In the genomic region with DNA sequence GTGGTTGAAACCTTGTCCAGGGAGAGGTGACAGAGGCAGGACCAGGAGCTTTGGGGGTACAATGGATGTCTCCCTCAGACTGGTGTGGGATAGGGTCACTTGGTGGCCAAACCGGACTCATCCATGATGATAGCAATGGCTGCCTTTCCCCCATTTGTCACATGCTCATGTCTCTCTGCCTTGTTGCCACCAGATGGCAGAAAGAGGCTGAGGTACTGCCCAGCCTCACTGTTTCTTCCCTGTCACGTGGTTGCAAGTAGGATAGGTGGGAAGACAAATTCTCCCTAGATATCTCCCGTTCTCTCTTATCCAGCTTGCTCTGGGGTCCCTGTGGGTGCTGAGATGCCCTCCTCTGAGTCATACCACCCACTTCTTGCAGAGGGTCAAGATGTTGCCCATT, we compare ENCODE assay signal across 10 mouse cellular contexts. TPM values are rescaled to one million over a fixed set of nuclear protein-coding genes. Genes with fewer than 3 reads are reported as not detected.
DNase-seq lines count a peak whose midpoint lies in the region; ATAC-seq and TF ChIP-seq lines count a peak whose summit lies in the region.
"Had no signal": no experiment of that assay in that cellular context is flagged by ENCODE, and none has a peak within 500 bp of the region (broad histone marks: within the 10 kb centered on the region; RNA-seq: fewer than 3 reads in every experiment).

No protein-coding gene starts in this region.

- H3K4me2 ChIP-seq in lung, postnatal 0 days (replicated peaks; ENCODE audit: low read depth, low read length): no peak overlapping the region
- H3K4me2 ChIP-seq: hindbrain, embryonic 15.5 days; lung, embryonic 15.5 days had no signal

- no peaks in the 10 kb centered on the region; the same call in 1 of the 2 replicates for H3K4me1 ChIP-seq in cerebellum, adult 2 months (ENCODE audit: control insufficient read depth, insufficient read depth, low read length)
- H3K4me1 ChIP-seq in lung, postnatal 0 days (ENCODE audit: insufficient read depth, low read depth, low read length): peaks cover 8% of the 10 kb centered on the region; the same call in 1 of the 2 replicates
- peaks cover 3% of the 10 kb centered on the region; the same call in 1 of the 2 replicates for H3K4me1 ChIP-seq in small intestine, adult 2 months (ENCODE audit: control insufficient read depth, insufficient read depth, insufficient read length, low read length)

- WGBS in cerebellum, adult 2 months: 8% methylated on average over 3 of the region's 3 CpGs
- WGBS in lung, postnatal 0 days: 12% methylated on average over 3 of the region's 3 CpGs
- 4% methylated on average over 3 of the region's 3 CpGs for WGBS in small intestine, adult 2 months

- H3K27me3 ChIP-seq in cerebellum, adult 2 months (ENCODE audit: control insufficient read depth, insufficient read depth, low read length): no peaks in the 10 kb centered on the region
- no peaks in the 10 kb centered on the region for H3K27me3 ChIP-seq in lung, postnatal 0 days (replicated peaks; ENCODE audit: insufficient read depth, low read length)
- no peaks in the 10 kb centered on the region for H3K27me3 ChIP-seq in small intestine, adult 2 months (ENCODE audit: control insufficient read depth, insufficient read depth, low read length)
- H3K27me3 ChIP-seq: lung, embryonic 15.5 days had no signal

- TF ChIP-seq EP300 in lung, postnatal 0 days (IDR thresholded peaks at IDR 0.05): no peak

- TF ChIP-seq CTCF in cerebellum, adult 2 months (IDR thresholded peaks at IDR 0.05; ENCODE audit: borderline replicate concordance, insufficient read depth, low read depth, low read length): peak; percentile 40; the same call in 1 of the 2 replicates
- TF ChIP-seq CTCF in lung, postnatal 0 days (IDR thresholded peaks at IDR 0.05): peak; percentile 78
- peak; percentile 56; the same call in 1 of the 2 replicates for TF ChIP-seq CTCF in small intestine, adult 2 months (IDR thresholded peaks at IDR 0.05; ENCODE audit: extremely low read depth, insufficient read length, insufficient replicate concordance, low read depth, low read length)

- H3K9ac ChIP-seq in lung, postnatal 0 days (replicated peaks; ENCODE audit: low read depth): no peak overlapping the region
- H3K9ac ChIP-seq: hindbrain, embryonic 15.5 days; lung, embryonic 15.5 days had no signal

- ATAC-seq in lung, postnatal 0 days: no peak
- ATAC-seq in hematopoietic stem cell, adult 5-6 weeks (replicated peaks in 1 of 2; ENCODE audit: insufficient read depth in 1 of 2, low FRiP score in 2 of 2, low TSS enrichment in 1 of 2, low read depth in 1 of 2, poor library complexity in 2 of 2, severe bottlenecking in 2 of 2): 0 out of 4 replicates have a peak, but pooled peaks have one; percentile 6 to 27

- TF ChIP-seq POLR2A in cerebellum, adult 2 months (IDR thresholded peaks at IDR 0.05; ENCODE audit: borderline replicate concordance, insufficient read depth, low read length): no peak
- no peak for TF ChIP-seq POLR2A in small intestine, adult 2 months (IDR thresholded peaks at IDR 0.05; ENCODE audit: low read depth, low read length)

- no peaks in the 10 kb centered on the region for H3K36me3 ChIP-seq in lung, postnatal 0 days (ENCODE audit: insufficient read depth, low read length)
- no peaks in the 10 kb centered on the region for H3K36me3 ChIP-seq in small intestine, adult 2 months (ENCODE audit: control insufficient read depth, insufficient read depth, low read length)
- H3K36me3 ChIP-seq: hindbrain, embryonic 15.5 days; lung, embryonic 15.5 days had no signal

- no peaks in the 10 kb centered on the region for H3K9me3 ChIP-seq in lung, postnatal 0 days (ENCODE audit: low read length)
- H3K9me3 ChIP-seq: hindbrain, embryonic 15.5 days; lung, embryonic 15.5 days had no signal

- DNase-seq in cerebellum, adult 2 months: no peak
- DNase-seq in cerebellum, postnatal 4 days (ENCODE audit: low spot score in 2 of 2): no peak
- DNase-seq in lung, postnatal 0 days (ENCODE audit: low spot score): peak; percentile 48
- DNase-seq in lung, postnatal 10 days: no peak
- no peak for DNase-seq in layer of hippocampus, postnatal 25 days (ENCODE audit: extremely low spot score in 1 of 2, low spot score in 1 of 2)
- DNase-seq in gastrocnemius, adult 18-20 months (ENCODE audit: low spot score): no peak

- H3K4me3 ChIP-seq in cerebellum, adult 2 months (replicated peaks; ENCODE audit: insufficient read depth, low read depth, low read length): no peak overlapping the region
- no peak overlapping the region for H3K4me3 ChIP-seq in lung, postnatal 0 days (ENCODE audit: low read depth, low read length)
- no peak overlapping the region for H3K4me3 ChIP-seq in small intestine, adult 2 months (ENCODE audit: low read depth, low read length)
- H3K4me3 ChIP-seq: hindbrain, embryonic 15.5 days; lung, embryonic 15.5 days had no signal

- H3K27ac ChIP-seq in cerebellum, adult 2 months (ENCODE audit: insufficient read depth, low read length): no peak overlapping the region
- no peak overlapping the region for H3K27ac ChIP-seq in lung, postnatal 0 days (ENCODE audit: low read length)
- no peak overlapping the region for H3K27ac ChIP-seq in small intestine, adult 2 months (ENCODE audit: insufficient read depth, low read depth, low read length)
- H3K27ac ChIP-seq: hindbrain, embryonic 15.5 days; lung, embryonic 15.5 days had no signal

RNA-seq across cellular contexts. Expression of a gene that starts 4.4 kb away (rescaled TPM):
- 150 and 170 TPM in 2 replicates for polyA plus RNA-seq in cerebellum, adult 2 months (2012; rRNA removed)
- 81.5 and 106 TPM in 2 replicates for polyA plus RNA-seq in lung, postnatal 0 days (2015; fragmentation: Nextera tagmentation; extraction: Ambion mirVana)
- 50.9 and 121 TPM in 2 replicates for total RNA-seq in hematopoietic stem cell, adult 5-6 weeks (2017)
- 91.7 and 194 TPM in 2 replicates for polyA plus RNA-seq in small intestine, adult 2 months (2012; rRNA removed)
- total RNA-seq in layer of hippocampus, postnatal 25 days (2021): 10 to 100 TPM; 87.2 to 89.9 TPM
- total RNA-seq in gastrocnemius, adult 18-20 months (2021): 10 to 100 TPM; 26.6 to 29.1 TPM

RNA-seq across cellular contexts. Expression of a gene that starts 14.4 kb away (rescaled TPM):
- polyA plus RNA-seq in cerebellum, adult 2 months (2012; rRNA removed): 15.2 and 15.7 TPM in 2 replicates
- 6.2 and 7.2 TPM in 2 replicates for polyA plus RNA-seq in lung, postnatal 0 days (2015; fragmentation: Nextera tagmentation; extraction: Ambion mirVana)
- 4.1 and 5.8 TPM in 2 replicates for total RNA-seq in hematopoietic stem cell, adult 5-6 weeks (2017)
- 4.4 and 8.5 TPM in 2 replicates for polyA plus RNA-seq in small intestine, adult 2 months (2012; rRNA removed)
- total RNA-seq in layer of hippocampus, postnatal 25 days (2021): 1 to 10 TPM; 8.8 to 9.3 TPM
- total RNA-seq in gastrocnemius, adult 18-20 months (2021): 1 to 10 TPM; 5.8 to 6.2 TPM

RNA-seq across cellular contexts. Expression of a gene that starts 32.0 kb away (rescaled TPM):
- 192 and 203 TPM in 2 replicates for polyA plus RNA-seq in cerebellum, adult 2 months (2012; rRNA removed)
- 36.1 and 38.8 TPM in 2 replicates for polyA plus RNA-seq in lung, postnatal 0 days (2015; fragmentation: Nextera tagmentation; extraction: Ambion mirVana)
- 42.8 and 58.5 TPM in 2 replicates for total RNA-seq in hematopoietic stem cell, adult 5-6 weeks (2017)
- 79.1 and 140 TPM in 2 replicates for polyA plus RNA-seq in small intestine, adult 2 months (2012; rRNA removed)
- 100 to 1,000 TPM; 109 to 160 TPM for total RNA-seq in layer of hippocampus, postnatal 25 days (2021)
- 10 to 100 TPM; 25.4 to 31.6 TPM for total RNA-seq in gastrocnemius, adult 18-20 months (2021)
